Mouse (Mus musculus) intestine, embryonic 16.5 days (tissue): ENCODE data around the gene Sh3gl1. TPM values are rescaled to one million over a fixed set of nuclear protein-coding genes. Genes with fewer than 3 reads are reported as not detected.
A peak's percentile ranks its signal among the peaks of the same experiment; 100 is the strongest.

ENCODE experiments used
- ATAC-seq: fragments of 200-750 bp; cut with Nextera tagmentation; 2 replicates; pipeline ENCODE4 v1.8.0; 2017; ENCODE audit warnings: moderate TSS enrichment, moderate library complexity
- H3K27ac ChIP-seq: fragments of 300-500 bp; sonication (generic); 2 replicates; pipeline ENCODE4 v1.5.1; 2014; ENCODE audit warnings: mild to moderate bottlenecking, low read length
- H3K27me3 ChIP-seq: fragments of 300-500 bp; sonication (generic); replicated peaks from 2 replicates; pipeline ENCODE4 v1.6.1; 2014; ENCODE audit warnings: low read length, control low read depth, mixed read lengths; ENCODE audit not compliant: control insufficient read depth, insufficient read depth
- H3K36me3 ChIP-seq: fragments of 300-500 bp; sonication (generic); 2 replicates; pipeline ENCODE4 v1.6.1; 2014; ENCODE audit warnings: low read length, control low read depth; ENCODE audit not compliant: control insufficient read depth, insufficient read depth
- H3K4me1 ChIP-seq: fragments of 300-500 bp; sonication (generic); 2 replicates; pipeline ENCODE4 v1.6.1; 2014; ENCODE audit warnings: low read length, control low read depth, mixed read lengths; ENCODE audit not compliant: control insufficient read depth, insufficient read depth
- H3K4me2 ChIP-seq: fragments of 300-500 bp; sonication (generic); 2 replicates; pipeline ENCODE4 v1.6.1; 2014; ENCODE audit warnings: low read depth, low read length, control low read depth
- H3K4me3 ChIP-seq: fragments of 300-500 bp; sonication (generic); 2 replicates; pipeline ENCODE4 v1.5.1; 2014; ENCODE audit warnings: mild to moderate bottlenecking, low read length
- H3K9ac ChIP-seq: fragments of 300-500 bp; sonication (generic); 2 replicates; pipeline ENCODE4 v1.6.1; 2014; ENCODE audit warnings: low read depth, low read length
- H3K9me3 ChIP-seq: fragments of 300-500 bp; sonication (generic); 2 replicates; pipeline ENCODE4 v1.6.1; 2016; ENCODE audit warnings: low read length, control low read depth; ENCODE audit not compliant: control insufficient read depth
- whole genome bisulfite sequencing: fragments of 180-500 bp; shearing (Covaris S2); extraction: QIAGEN DNeasy Blood & Tissue Kit; methylation state at CpG from one replicate; pipeline ENCODE4 v1.1.7; 2014; 5-methylcytosine and 5-hydroxymethylcytosine counted together
- polyA plus RNA-seq: library from polyadenylated mRNA; unstranded; fragments of >200 nt; fragmentation: Nextera tagmentation; extraction: Ambion mirVana; gene quantifications from 2 replicates; pipeline ENCODE4 v1.2.1, GENCODE M21; 2015

Gene Sh3gl1
- polyA plus RNA-seq, 1 experiment from 2014 or later: 131 TPM

- Histone ChIP-seq H3K27ac (no peak overlapping the region), H3K9ac (no peak overlapping the region), H3K4me1 (no peaks in the 10 kb centered on the region), H3K27me3 (no peaks in the 10 kb centered on the region), H3K4me3 (no peak overlapping the region), H3K4me2 (no peak overlapping the region), H3K9me3 (no peaks in the 10 kb centered on the region), H3K36me3 (peaks cover 49% of the 10 kb centered on the region)
- WGBS: 81% methylated on average over 15 of the region's 15 CpGs
- no peak for ATAC-seq
Measured at GRCm38 (mm10) chr17:56016793-56017785, 19.3 kb downstream of the Sh3gl1 start.

GRCm38 (mm10) chr17:56016382-56016781 is 20.1 kb downstream of the Sh3gl1 start:
- Histone ChIP-seq H3K4me3 (no peak overlapping the region), H3K27me3 (no peaks in the 10 kb centered on the region), H3K36me3 (peaks cover 55% of the 10 kb centered on the region), H3K27ac (no peak overlapping the region), H3K4me2 (no peak overlapping the region), H3K9me3 (no peaks in the 10 kb centered on the region), H3K4me1 (no peaks in the 10 kb centered on the region), H3K9ac (no peak overlapping the region)
- 83% methylated on average over 8 of the region's 8 CpGs for WGBS
- ATAC-seq: no peak

GRCm38 (mm10) chr17:56015293-56015692 is 21.1 kb downstream of the Sh3gl1 start:
- H3K27me3 ChIP-seq: no peaks in the 10 kb centered on the region
- H3K9ac ChIP-seq: no peak overlapping the region
- WGBS: 94% methylated on average over 9 of the region's 9 CpGs
- H3K9me3 ChIP-seq: no peaks in the 10 kb centered on the region
- no peak overlapping the region for H3K4me3 ChIP-seq
- peaks cover 7% of the 10 kb centered on the region for H3K4me1 ChIP-seq
- no peak overlapping the region for H3K4me2 ChIP-seq
- H3K36me3 ChIP-seq: peaks cover 54% of the 10 kb centered on the region
- ATAC-seq: no peak
- H3K27ac ChIP-seq: no peak overlapping the region

GRCm38 (mm10) chr17:56011441-56011840 is 25.0 kb downstream of the Sh3gl1 start:
- Histone ChIP-seq H3K4me1 (peaks cover 15% of the 10 kb centered on the region), H3K27ac (no peak overlapping the region), H3K27me3 (no peaks in the 10 kb centered on the region), H3K4me3 (no peak overlapping the region), H3K9me3 (no peaks in the 10 kb centered on the region), H3K36me3 (peaks cover 33% of the 10 kb centered on the region), H3K9ac (no peak overlapping the region), H3K4me2 (no peak overlapping the region)
- 76% methylated on average over 7 of the region's 7 CpGs for WGBS
- no peak for ATAC-seq

- WGBS: 7% methylated on average over 9 of the region's 9 CpGs
- peak overlapping the region; percentile 86 for H3K9ac ChIP-seq
- H3K4me3 ChIP-seq: peak overlapping the region; percentile 93
- no peaks in the 10 kb centered on the region for H3K9me3 ChIP-seq
- ATAC-seq: no peak
- H3K27me3 ChIP-seq: no peaks in the 10 kb centered on the region
- peaks cover 26% of the 10 kb centered on the region for H3K36me3 ChIP-seq
- peak overlapping the region; percentile 88 for H3K4me2 ChIP-seq
- H3K27ac ChIP-seq: no peak overlapping the region
- H3K4me1 ChIP-seq: peaks cover 15% of the 10 kb centered on the region
Measured at GRCm38 (mm10) chr17:56010681-56011080, 25.8 kb downstream of the Sh3gl1 start.

- H3K4me2 ChIP-seq: peak overlapping the region; percentile 88
- ATAC-seq: no peak
- no peak overlapping the region for H3K27ac ChIP-seq
- peaks cover 15% of the 10 kb centered on the region for H3K4me1 ChIP-seq
- H3K4me3 ChIP-seq: peak overlapping the region; percentile 93
- H3K9me3 ChIP-seq: no peaks in the 10 kb centered on the region
- WGBS: 63% methylated on average over 14 of the region's 14 CpGs
- H3K27me3 ChIP-seq: no peaks in the 10 kb centered on the region
- peaks cover 21% of the 10 kb centered on the region for H3K36me3 ChIP-seq
- peak overlapping the region; percentile 86 for H3K9ac ChIP-seq
Measured at GRCm38 (mm10) chr17:56010255-56010654, 26.2 kb downstream of the Sh3gl1 start.

GRCm38 (mm10) chr17:56009962-56010240 is 26.5 kb downstream of the Sh3gl1 start:
- no peak overlapping the region for H3K27ac ChIP-seq
- ATAC-seq: no peak
- H3K4me3 ChIP-seq: peak overlapping the region; percentile 93
- H3K9ac ChIP-seq: peak overlapping the region; percentile 86
- H3K36me3 ChIP-seq: peaks cover 18% of the 10 kb centered on the region
- WGBS: 37% methylated on average over 2 of the region's 2 CpGs
- H3K4me2 ChIP-seq: peak overlapping the region; percentile 88
- H3K27me3 ChIP-seq: no peaks in the 10 kb centered on the region
- peaks cover 17% of the 10 kb centered on the region for H3K4me1 ChIP-seq
- H3K9me3 ChIP-seq: no peaks in the 10 kb centered on the region

- Histone ChIP-seq H3K27ac (peak overlapping the region; percentile 89), H3K4me3 (peak overlapping the region; percentile 93), H3K36me3 (peaks cover 17% of the 10 kb centered on the region), H3K4me1 (peaks cover 20% of the 10 kb centered on the region), H3K27me3 (no peaks in the 10 kb centered on the region), H3K9ac (peak overlapping the region; percentile 86), H3K4me2 (peak overlapping the region; percentile 88), H3K9me3 (no peaks in the 10 kb centered on the region)
- ATAC-seq: peak; percentile 87
- WGBS: 1% methylated on average over 60 of the region's 62 CpGs
Measured at GRCm38 (mm10) chr17:56009088-56009961, 27.1 kb downstream of the Sh3gl1 start.

- peaks cover 16% of the 10 kb centered on the region for H3K36me3 ChIP-seq
- peak overlapping the region; percentile 93 for H3K4me3 ChIP-seq
- WGBS: under 1% methylated on average over 21 of the region's 21 CpGs
- H3K4me2 ChIP-seq: peak overlapping the region; percentile 88
- H3K27me3 ChIP-seq: no peaks in the 10 kb centered on the region
- H3K27ac ChIP-seq: peak overlapping the region; percentile 92
- no peaks in the 10 kb centered on the region for H3K9me3 ChIP-seq
- H3K4me1 ChIP-seq: peaks cover 20% of the 10 kb centered on the region
- H3K9ac ChIP-seq: peak overlapping the region; percentile 86
- ATAC-seq: peak; percentile 83
Measured at GRCm38 (mm10) chr17:56008356-56009087, 27.9 kb downstream of the Sh3gl1 start.
